Mouse (Mus musculus): Measurements from ENCODE around the gene Rhebl1. TPM values are rescaled to one million over a fixed set of nuclear protein-coding genes. Genes with fewer than 3 reads are reported as not detected.

Gene Rhebl1
- polyA plus RNA-seq, 1 experiment from 2014 or later, result 20.1 TPM

DNA sequence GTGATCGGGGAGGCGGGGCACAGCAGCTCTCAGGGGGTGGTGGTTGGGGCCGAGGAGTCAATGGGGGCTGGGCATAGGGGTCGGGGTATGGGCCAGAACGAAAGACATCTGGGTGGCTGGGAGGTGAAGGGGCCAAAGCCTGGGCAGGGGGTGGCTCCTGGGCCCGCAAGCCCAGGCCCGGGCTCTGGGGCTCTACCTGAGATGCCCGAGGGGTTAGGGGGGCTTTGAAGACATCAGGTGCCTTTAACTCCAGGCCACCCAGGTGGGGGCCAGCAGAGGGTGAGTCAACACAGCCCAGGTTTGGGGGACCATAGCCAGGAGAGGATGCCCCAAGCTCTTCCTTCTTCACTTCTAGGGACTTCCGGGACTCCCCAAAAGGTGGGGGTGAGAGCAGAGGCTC, 41.6 kb downstream of the Rhebl1 start:
- Histone ChIP-seq H3K4me2 (replicated peaks) (no peak overlapping the region), H3K27me3 (no peaks in the 10 kb centered on the region), H3K9me3 (no peaks in the 10 kb centered on the region), H3K36me3 (peaks cover 100% of the 10 kb centered on the region), H3K9ac (replicated peaks) (no peak overlapping the region), H3K4me3 (no peak overlapping the region), H3K4me1 (no peaks in the 10 kb centered on the region), H3K27ac (replicated peaks) (no peak overlapping the region)
- no peak for ATAC-seq (ENCODE audit: low FRiP score, low read depth)
- 87% methylated on average over 9 of the region's 9 CpGs for whole genome bisulfite sequencing

DNA sequence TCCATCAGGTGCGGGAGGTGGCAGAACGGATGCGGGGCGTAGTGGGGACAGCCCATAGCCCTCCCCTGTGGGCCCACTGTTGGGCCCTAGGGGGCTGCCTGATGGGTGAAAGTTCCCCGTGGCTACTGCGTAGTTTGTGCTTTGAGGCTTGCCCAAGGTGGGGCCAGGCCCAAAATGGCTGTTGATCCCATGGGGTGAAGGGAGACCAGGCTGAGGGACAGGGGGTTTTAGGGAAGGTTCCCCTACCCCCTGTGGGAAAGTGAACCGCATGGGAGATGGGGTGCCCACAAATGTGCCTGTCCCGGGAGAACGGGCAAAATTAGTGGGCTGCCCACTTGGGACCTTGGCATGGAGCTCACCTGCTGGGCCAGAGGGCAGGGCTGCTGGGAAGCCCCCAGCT, 42.3 kb downstream of the Rhebl1 start:
- ATAC-seq (ENCODE audit: low FRiP score, low read depth), result no peak
- 95% methylated on average over 9 of the region's 9 CpGs for WGBS
- Histone ChIP-seq H3K27me3 (no peaks in the 10 kb centered on the region), H3K4me2 (replicated peaks) (no peak overlapping the region), H3K4me3 (no peak overlapping the region), H3K36me3 (peaks cover 100% of the 10 kb centered on the region), H3K9me3 (no peaks in the 10 kb centered on the region), H3K9ac (replicated peaks) (no peak overlapping the region), H3K4me1 (no peaks in the 10 kb centered on the region), H3K27ac (replicated peaks) (no peak overlapping the region)

DNA sequence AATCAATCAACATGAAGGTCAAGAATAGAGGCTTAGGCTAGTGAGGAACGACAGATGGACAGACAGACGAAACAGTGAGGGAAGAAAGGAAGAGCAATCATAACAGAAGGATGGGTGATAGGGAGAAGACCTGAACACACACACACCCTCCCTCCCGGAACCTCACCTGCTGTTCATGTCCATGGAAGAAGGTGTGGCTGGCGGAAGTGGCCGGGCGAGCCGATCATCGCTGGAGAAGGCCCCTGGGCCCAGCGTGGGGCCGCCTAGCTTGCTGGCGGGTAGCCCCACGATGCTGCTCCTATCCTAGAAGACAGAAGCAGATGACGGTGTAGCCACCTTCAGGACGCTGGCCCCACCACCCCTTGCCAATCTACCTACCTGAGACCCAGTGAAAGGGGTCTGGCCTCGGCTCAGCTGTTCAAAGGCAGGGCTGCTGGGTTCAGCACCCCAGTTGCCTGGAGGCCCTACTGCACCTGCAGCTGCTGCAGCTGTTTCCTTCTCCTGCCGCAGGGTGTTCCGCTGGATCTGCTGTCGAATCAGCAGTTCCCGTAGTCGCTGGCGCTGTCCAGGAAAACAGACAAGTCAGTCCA, 43.0 kb downstream of the Rhebl1 start:
- H3K9ac ChIP-seq (replicated peaks), result no peak overlapping the region
- no peak overlapping the region for H3K4me2 ChIP-seq (replicated peaks)
- H3K27ac ChIP-seq (replicated peaks), result no peak overlapping the region
- H3K4me3 ChIP-seq, result no peak overlapping the region
- no peaks in the 10 kb centered on the region for H3K27me3 ChIP-seq
- ATAC-seq (ENCODE audit: low FRiP score, low read depth), result no peak
- no peaks in the 10 kb centered on the region for H3K9me3 ChIP-seq
- 94% methylated on average over 19 of the region's 21 CpGs for WGBS
- H3K4me1 ChIP-seq, result no peaks in the 10 kb centered on the region
- H3K36me3 ChIP-seq, result peaks cover 100% of the 10 kb centered on the region

DNA sequence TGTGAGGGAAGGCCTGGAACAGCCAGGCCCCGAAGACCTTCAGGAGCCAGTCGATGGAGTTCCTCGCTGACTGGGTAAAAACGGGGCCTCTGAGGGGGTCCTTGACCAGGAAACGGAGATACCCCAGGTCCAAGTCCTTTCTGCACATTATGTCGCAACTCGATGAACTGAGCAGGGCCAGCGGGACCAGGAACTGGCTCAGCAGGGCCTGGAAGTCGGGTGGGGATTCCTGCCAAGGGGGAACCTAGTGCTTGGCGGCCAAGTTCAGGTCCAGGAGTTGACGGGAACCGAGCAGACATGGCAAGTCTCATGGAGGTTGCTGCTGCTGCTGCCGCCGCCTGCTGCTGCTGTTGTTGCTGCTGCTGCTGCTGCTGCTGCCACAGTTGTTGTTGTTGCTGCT, 43.7 kb downstream of the Rhebl1 start:
- peaks cover 100% of the 10 kb centered on the region for H3K36me3 ChIP-seq
- no peak overlapping the region for H3K27ac ChIP-seq (replicated peaks)
- no peaks in the 10 kb centered on the region for H3K9me3 ChIP-seq
- H3K4me1 ChIP-seq, result no peaks in the 10 kb centered on the region
- ATAC-seq (ENCODE audit: low FRiP score, low read depth), result no peak
- 92% methylated on average over 14 of the region's 14 CpGs for WGBS
- H3K9ac ChIP-seq (replicated peaks), result no peak overlapping the region
- no peak overlapping the region for H3K4me3 ChIP-seq
- no peaks in the 10 kb centered on the region for H3K27me3 ChIP-seq
- H3K4me2 ChIP-seq (replicated peaks), result no peak overlapping the region

DNA sequence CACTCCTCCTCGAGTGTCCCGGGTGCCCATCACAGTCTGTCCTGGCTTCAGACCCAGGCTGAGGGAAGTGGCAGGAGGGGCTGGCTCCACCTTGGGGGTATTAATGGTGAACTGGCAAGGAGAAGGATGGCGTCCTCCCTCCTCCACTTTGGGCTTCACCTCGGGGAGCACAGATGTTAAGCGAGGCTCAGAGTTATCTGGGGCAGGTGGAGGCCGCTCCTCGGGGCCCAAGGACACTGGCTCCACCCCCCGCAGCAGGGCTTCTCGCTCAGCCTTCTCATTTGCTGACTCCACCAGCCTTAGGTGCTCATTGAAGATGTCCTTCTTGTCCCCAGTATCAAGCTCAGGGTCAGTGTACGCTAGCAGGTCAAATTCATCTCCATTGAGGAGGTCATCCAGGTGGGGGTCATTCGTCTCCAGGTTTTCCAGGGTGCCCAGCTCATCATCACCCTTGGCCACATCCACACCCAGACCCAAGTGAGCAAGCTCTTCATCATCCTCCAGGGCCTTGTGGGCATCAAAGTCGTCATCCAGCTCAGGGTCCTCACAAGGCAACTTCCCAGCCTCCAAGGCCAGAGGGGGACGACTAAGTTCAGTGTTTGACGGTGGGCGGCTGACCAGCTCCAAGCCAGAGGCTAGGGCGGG, 44.3 kb downstream of the Rhebl1 start:
- no peaks in the 10 kb centered on the region for H3K27me3 ChIP-seq
- no peaks in the 10 kb centered on the region for H3K9me3 ChIP-seq
- ATAC-seq (ENCODE audit: low FRiP score, low read depth), result no peak
- H3K27ac ChIP-seq (replicated peaks), result no peak overlapping the region
- no peak overlapping the region for H3K4me2 ChIP-seq (replicated peaks)
- H3K4me3 ChIP-seq, result no peak overlapping the region
- H3K36me3 ChIP-seq, result peaks cover 100% of the 10 kb centered on the region
- no peaks in the 10 kb centered on the region for H3K4me1 ChIP-seq
- no peak overlapping the region for H3K9ac ChIP-seq (replicated peaks)
- WGBS, result 92% methylated on average over 16 of the region's 16 CpGs

DNA sequence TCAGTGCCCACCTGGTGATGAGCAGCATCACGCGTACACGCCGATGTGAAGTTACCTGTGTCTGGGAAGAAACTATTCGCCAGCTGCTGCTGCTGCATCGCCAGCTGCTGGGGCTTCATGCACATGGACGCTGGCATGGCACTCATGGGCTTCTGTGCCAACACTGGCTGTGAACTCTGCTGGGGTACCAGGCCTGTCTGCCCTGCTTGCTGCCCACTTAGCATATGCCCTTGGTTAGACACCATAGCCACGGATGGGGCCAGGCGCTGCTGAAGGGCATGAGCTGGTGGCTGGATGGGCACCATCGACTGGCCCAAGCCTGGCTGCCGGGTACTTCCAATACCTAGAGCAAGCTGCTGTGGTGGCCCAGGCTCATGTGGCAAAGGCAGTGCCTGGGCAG, 45.2 kb downstream of the Rhebl1 start:
- Histone ChIP-seq H3K4me2 (replicated peaks) (no peak overlapping the region), H3K9me3 (no peaks in the 10 kb centered on the region), H3K4me3 (no peak overlapping the region), H3K36me3 (peaks cover 100% of the 10 kb centered on the region), H3K27me3 (no peaks in the 10 kb centered on the region), H3K4me1 (no peaks in the 10 kb centered on the region), H3K27ac (replicated peaks) (no peak overlapping the region), H3K9ac (replicated peaks) (no peak overlapping the region)
- no peak for ATAC-seq (ENCODE audit: low FRiP score, low read depth)
- WGBS, result 95% methylated on average over 11 of the region's 11 CpGs

DNA sequence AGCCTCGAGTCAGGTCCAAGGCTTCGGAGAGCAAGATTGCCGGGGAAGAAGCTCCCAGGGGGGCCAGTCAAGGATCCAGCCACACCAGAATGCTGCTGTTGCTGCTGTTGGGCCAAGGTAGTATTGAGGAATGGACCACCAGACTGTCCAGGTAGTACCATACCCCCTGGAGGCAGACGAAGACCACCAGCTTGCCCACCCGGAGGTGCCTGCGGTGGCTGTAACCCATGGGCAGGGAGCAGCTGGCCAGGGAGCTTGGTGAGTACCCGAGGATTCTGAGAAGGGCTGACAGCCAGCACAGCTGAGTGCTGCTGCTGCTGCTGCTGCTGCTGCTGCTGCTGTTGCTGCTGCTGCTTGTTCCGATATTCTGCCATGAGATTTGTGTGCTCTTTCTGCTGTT, 48.2 kb downstream of the Rhebl1 start:
- no peak overlapping the region for H3K9ac ChIP-seq (replicated peaks)
- H3K36me3 ChIP-seq, result peaks cover 100% of the 10 kb centered on the region
- H3K27me3 ChIP-seq, result no peaks in the 10 kb centered on the region
- no peaks in the 10 kb centered on the region for H3K4me1 ChIP-seq
- H3K4me2 ChIP-seq (replicated peaks), result no peak overlapping the region
- no peak for ATAC-seq (ENCODE audit: low FRiP score, low read depth)
- H3K4me3 ChIP-seq, result no peak overlapping the region
- 89% methylated on average over 8 of the region's 8 CpGs for WGBS
- H3K9me3 ChIP-seq, result no peaks in the 10 kb centered on the region
- no peak overlapping the region for H3K27ac ChIP-seq (replicated peaks)

DNA sequence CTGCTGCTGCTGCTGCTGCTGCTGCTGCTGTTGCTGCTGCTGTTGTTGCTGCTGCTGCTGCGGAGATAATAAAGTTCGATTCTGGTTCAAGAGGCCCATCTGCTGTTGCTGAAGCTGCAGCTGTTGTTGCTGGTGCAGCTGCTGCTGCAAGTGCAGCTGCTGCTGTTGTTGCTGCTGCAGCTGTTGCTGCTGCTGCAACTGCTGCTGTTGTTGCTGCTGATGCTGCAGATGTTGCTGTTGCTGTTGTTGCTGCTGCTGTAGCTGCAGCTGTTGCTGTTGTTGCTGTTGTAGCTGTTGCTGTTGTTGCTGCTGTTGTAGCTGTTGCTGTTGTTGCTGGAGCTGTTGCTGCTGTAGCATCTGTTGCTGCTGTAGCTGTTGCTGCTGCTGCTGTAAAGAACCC, 49.2 kb downstream of the Rhebl1 start:
- Histone ChIP-seq H3K36me3 (peaks cover 100% of the 10 kb centered on the region), H3K4me2 (replicated peaks) (no peak overlapping the region), H3K9me3 (no peaks in the 10 kb centered on the region), H3K9ac (replicated peaks) (no peak overlapping the region), H3K4me1 (no peaks in the 10 kb centered on the region), H3K4me3 (no peak overlapping the region), H3K27ac (replicated peaks) (no peak overlapping the region), H3K27me3 (no peaks in the 10 kb centered on the region)
- 90% methylated on average over 2 of the region's 2 CpGs for WGBS
- ATAC-seq (ENCODE audit: low FRiP score, low read depth), result no peak

DNA sequence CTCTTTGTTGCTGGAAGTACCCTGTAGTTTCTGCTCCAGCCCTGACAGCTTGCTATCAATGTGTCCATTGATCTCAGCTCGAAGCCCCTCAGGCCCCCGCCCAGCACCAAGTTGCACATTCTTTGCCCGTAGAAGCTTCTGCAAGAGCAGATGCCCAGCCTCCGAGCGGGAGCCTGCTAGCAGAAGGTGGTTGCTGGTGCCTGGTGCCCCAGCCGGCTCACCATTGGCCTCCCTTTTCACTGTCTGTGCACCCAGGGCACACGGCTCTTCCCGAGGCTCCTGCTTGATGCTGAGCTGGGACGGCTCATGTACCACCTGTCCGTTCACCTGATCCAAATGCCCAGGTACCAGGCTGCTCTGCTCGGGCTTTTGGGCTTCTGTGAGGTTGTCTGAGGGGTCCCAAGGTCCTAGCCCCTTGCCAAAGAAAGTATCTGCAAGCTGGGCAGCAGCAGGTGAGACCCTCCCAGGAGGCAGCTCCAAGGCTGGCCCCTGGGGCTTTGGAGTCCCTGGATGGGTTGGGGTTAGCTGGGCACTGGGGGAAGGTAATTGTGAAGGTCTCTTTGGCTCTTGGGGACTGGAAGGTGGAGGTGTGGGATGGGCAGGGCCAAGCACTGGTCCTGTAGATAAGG, 50.6 kb downstream of the Rhebl1 start:
- no peaks in the 10 kb centered on the region for H3K27me3 ChIP-seq
- H3K27ac ChIP-seq (replicated peaks), result no peak overlapping the region
- H3K4me2 ChIP-seq (replicated peaks), result no peak overlapping the region
- H3K9ac ChIP-seq (replicated peaks), result no peak overlapping the region
- H3K36me3 ChIP-seq, result peaks cover 100% of the 10 kb centered on the region
- WGBS, result 93% methylated on average over 11 of the region's 11 CpGs
- H3K4me3 ChIP-seq, result no peak overlapping the region
- no peaks in the 10 kb centered on the region for H3K4me1 ChIP-seq
- no peaks in the 10 kb centered on the region for H3K9me3 ChIP-seq
- ATAC-seq (ENCODE audit: low FRiP score, low read depth), result no peak

DNA sequence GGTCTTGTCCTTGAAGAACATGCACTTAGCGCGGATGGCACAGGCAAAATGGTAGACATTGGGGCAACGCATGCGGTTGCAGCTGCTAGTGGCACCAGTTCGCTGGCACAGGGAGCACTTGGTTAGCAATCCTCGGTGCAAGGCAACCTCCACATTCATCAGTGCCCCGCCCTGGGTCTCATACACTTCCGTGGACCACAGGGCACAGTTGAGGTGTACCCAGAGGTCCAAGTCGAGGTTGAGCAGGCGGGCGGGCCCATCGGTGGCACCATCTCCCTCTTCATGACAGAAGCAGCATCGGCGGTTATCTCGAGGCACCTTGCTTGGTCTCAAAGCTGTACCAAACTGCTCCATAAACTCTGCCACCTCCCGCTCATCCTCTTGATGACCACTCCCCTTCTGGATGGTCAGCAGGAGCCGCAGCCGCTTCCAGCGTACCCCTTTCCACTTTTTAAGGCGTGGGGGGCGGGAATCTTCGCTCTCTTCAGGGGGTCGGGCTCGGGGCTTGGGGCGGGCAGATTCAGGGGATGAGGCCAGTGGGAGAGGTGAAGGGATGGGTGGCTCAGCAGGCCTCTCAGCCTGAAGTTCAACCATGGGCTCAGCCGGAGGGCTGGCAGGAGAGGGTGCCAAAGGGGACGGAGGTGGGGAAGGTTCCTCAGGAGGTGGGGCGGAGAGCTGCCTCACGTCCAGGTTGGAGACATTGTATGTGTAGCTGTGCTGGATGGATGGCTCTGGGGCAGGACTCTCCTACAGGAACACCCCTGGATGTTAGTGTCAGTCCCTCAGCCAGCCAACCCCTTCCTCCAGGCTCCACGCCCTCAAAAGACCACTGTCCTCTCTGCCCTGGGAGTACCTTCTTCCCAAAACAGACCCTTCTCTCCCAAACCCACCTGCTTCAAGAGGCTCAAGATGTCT, 54.4 kb downstream of the Rhebl1 start:
- Histone ChIP-seq H3K4me3 (no peak overlapping the region), H3K36me3 (peaks cover 100% of the 10 kb centered on the region), H3K27me3 (no peaks in the 10 kb centered on the region), H3K27ac (replicated peaks) (no peak overlapping the region), H3K4me2 (replicated peaks) (no peak overlapping the region), H3K9ac (replicated peaks) (no peak overlapping the region), H3K9me3 (no peaks in the 10 kb centered on the region), H3K4me1 (no peaks in the 10 kb centered on the region)
- WGBS, result 96% methylated on average over 30 of the region's 30 CpGs
- no peak for ATAC-seq (ENCODE audit: low FRiP score, low read depth)

DNA sequence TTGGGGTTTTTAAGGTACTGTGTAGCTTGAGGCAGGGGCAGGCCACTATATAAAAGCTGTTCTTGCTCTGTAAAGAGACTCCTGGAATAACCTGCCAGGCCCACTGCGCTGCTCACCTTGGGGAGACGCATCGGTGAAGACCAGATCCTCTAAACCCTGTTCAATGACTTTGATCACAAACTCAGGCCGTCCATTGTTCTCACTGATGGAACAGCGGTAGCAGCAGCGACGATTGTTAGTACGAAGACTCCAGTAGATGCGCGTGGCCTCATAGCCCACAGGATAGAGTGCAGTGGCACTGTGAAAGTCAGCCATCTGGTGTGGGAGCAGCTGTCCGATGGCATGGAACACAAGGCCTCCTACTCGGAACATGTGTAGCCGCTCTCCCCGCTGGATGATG, 55.2 kb downstream of the Rhebl1 start:
- Histone ChIP-seq H3K9me3 (no peaks in the 10 kb centered on the region), H3K36me3 (peaks cover 100% of the 10 kb centered on the region), H3K27me3 (no peaks in the 10 kb centered on the region), H3K27ac (replicated peaks) (no peak overlapping the region), H3K4me3 (no peak overlapping the region), H3K4me1 (no peaks in the 10 kb centered on the region), H3K4me2 (replicated peaks) (no peak overlapping the region), H3K9ac (replicated peaks) (no peak overlapping the region)
- ATAC-seq (ENCODE audit: low FRiP score, low read depth), result no peak
- 95% methylated on average over 14 of the region's 14 CpGs for WGBS

DNA sequence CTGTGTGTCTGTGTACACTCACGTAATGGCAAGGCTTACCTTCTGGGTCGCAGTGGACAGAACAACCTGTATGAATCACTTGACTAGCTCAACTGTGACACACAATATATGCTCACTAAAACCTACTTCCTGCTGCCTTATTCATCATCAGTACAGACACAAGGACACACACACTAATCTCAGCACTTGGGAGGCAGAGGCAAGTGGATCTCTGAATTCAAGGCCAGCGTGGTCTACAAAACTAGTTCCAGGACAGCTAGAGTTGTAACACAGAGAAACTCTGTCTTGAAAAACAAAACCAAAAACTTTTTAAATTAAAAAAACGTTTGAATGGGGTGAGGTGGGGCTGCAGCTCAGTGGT, 56.6 kb downstream of the Rhebl1 start:
- Histone ChIP-seq H3K4me1 (no peaks in the 10 kb centered on the region), H3K27me3 (no peaks in the 10 kb centered on the region), H3K4me3 (no peak overlapping the region), H3K9ac (replicated peaks) (no peak overlapping the region), H3K36me3 (peaks cover 98% of the 10 kb centered on the region), H3K9me3 (no peaks in the 10 kb centered on the region), H3K4me2 (replicated peaks) (no peak overlapping the region), H3K27ac (replicated peaks) (no peak overlapping the region)
- no peak for ATAC-seq (ENCODE audit: low FRiP score, low read depth)
- WGBS, result 77% methylated on average over 4 of the region's 4 CpGs
